11 mouse cellular contexts compared by ENCODE assay signal in genomic region chr5:14038813-14039496, GRCm38 (mm10). TPM values are rescaled to one million over a fixed set of nuclear protein-coding genes. Genes with fewer than 3 reads are reported as not detected.
DNase-seq lines count a peak whose midpoint lies in the region; ATAC-seq and TF ChIP-seq lines count a peak whose summit lies in the region.
"Had no signal": no experiment of that assay in that cellular context is flagged by ENCODE, and none has a peak within 500 bp of the region (broad histone marks: within the 10 kb centered on the region; RNA-seq: fewer than 3 reads in every experiment).

No protein-coding gene starts in this region.

- TF ChIP-seq POLR2A in cerebellum, adult 2 months (IDR thresholded peaks at IDR 0.05; ENCODE audit: borderline replicate concordance, insufficient read depth, low read length): no peak
- TF ChIP-seq POLR2A in brain, embryonic 14.5 days (IDR thresholded peaks at IDR 0.05; ENCODE audit: borderline replicate concordance, extremely low read depth, insufficient read depth, insufficient read length, poor library complexity, severe bottlenecking): no peak

- 0 out of 2 replicates have a peak overlapping the region, but pooled peaks have one; percentile 14 for H3K9ac ChIP-seq in midbrain, embryonic 15.5 days
- H3K9ac ChIP-seq: embryonic facial prominence, embryonic 15.5 days; stomach, embryonic 15.5 days had no signal

- H3K27me3 ChIP-seq in cerebellum, adult 2 months (ENCODE audit: control insufficient read depth, insufficient read depth, low read length): no peaks in the 10 kb centered on the region
- H3K27me3 ChIP-seq in hindbrain, embryonic 10.5 days (ENCODE audit: insufficient read depth, poor library complexity, severe bottlenecking): no peaks in the 10 kb centered on the region
- no peaks in the 10 kb centered on the region for H3K27me3 ChIP-seq in midbrain, embryonic 15.5 days (replicated peaks)
- H3K27me3 ChIP-seq: embryonic facial prominence, embryonic 15.5 days; stomach, embryonic 15.5 days had no signal

- 22% methylated on average over 9 of the region's 9 CpGs for WGBS in cerebellum, adult 2 months
- WGBS in hindbrain, embryonic 10.5 days: 11% methylated on average over 9 of the region's 9 CpGs
- WGBS in midbrain, embryonic 15.5 days: 10% methylated on average over 9 of the region's 9 CpGs

- H3K4me1 ChIP-seq in cerebellum, adult 2 months (ENCODE audit: control insufficient read depth, insufficient read depth, low read length): 0 out of 2 replicates have a peak, but pooled peaks cover 3% of the 10 kb centered on the region
- H3K4me1 ChIP-seq in hindbrain, embryonic 10.5 days (replicated peaks): peaks cover 11% of the 10 kb centered on the region
- H3K4me1 ChIP-seq in midbrain, embryonic 15.5 days: peaks cover 5% of the 10 kb centered on the region
- H3K4me1 ChIP-seq: stomach, embryonic 15.5 days had no signal

- peak overlapping the region; percentile 46 for H3K4me2 ChIP-seq in midbrain, embryonic 15.5 days
- H3K4me2 ChIP-seq: embryonic facial prominence, embryonic 15.5 days; stomach, embryonic 15.5 days had no signal

- TF ChIP-seq CTCF in cerebellum, adult 2 months (IDR thresholded peaks at IDR 0.05; ENCODE audit: borderline replicate concordance, insufficient read depth, low read depth, low read length): no peak
- no peak for TF ChIP-seq CTCF in brain, embryonic 14.5 days (IDR thresholded peaks at IDR 0.05; ENCODE audit: borderline replicate concordance, extremely low read depth, insufficient read depth, insufficient read length)

- H3K9me3 ChIP-seq in hindbrain, embryonic 10.5 days: no peaks in the 10 kb centered on the region
- no peaks in the 10 kb centered on the region for H3K9me3 ChIP-seq in midbrain, embryonic 15.5 days
- H3K9me3 ChIP-seq: embryonic facial prominence, embryonic 15.5 days; stomach, embryonic 15.5 days had no signal

- no peak overlapping the region for H3K4me3 ChIP-seq in cerebellum, adult 2 months (replicated peaks; ENCODE audit: insufficient read depth, low read depth, low read length)
- no peak overlapping the region for H3K4me3 ChIP-seq in hindbrain, embryonic 10.5 days
- H3K4me3 ChIP-seq in midbrain, embryonic 15.5 days: peak overlapping the region; percentile 18; the same call in 1 of the 2 replicates
- H3K4me3 ChIP-seq: embryonic facial prominence, embryonic 15.5 days; stomach, embryonic 15.5 days had no signal

- DNase-seq in cerebellum, postnatal 10 days: peak; percentile 62 to 72
- DNase-seq in cerebellum, adult 2 months: no peak
- peak; percentile 84 for DNase-seq in brain, embryonic 14.5 days (ENCODE audit: low read depth)
- DNase-seq in hindbrain, embryonic 10.5 days (ENCODE audit: low spot score): peak; percentile 45
- no peak for DNase-seq in heart, adult 11 months
- DNase-seq in adrenal gland, adult (ENCODE audit: inconsistent age in 2 of 2, low spot score in 1 of 2): no peak

- peak; percentile 88 for ATAC-seq in midbrain, embryonic 15.5 days (replicated peaks)
- ATAC-seq in monocyte, adult 5-6 weeks (replicated peaks; ENCODE audit: insufficient number of reproducible peaks, low FRiP score, low TSS enrichment, poor library complexity, severe bottlenecking): no peak

- no peaks in the 10 kb centered on the region for H3K36me3 ChIP-seq in hindbrain, embryonic 10.5 days
- no peaks in the 10 kb centered on the region for H3K36me3 ChIP-seq in midbrain, embryonic 15.5 days (replicated peaks)
- H3K36me3 ChIP-seq: embryonic facial prominence, embryonic 15.5 days; stomach, embryonic 15.5 days had no signal

- H3K27ac ChIP-seq in cerebellum, adult 2 months (ENCODE audit: insufficient read depth, low read length): no peak overlapping the region
- H3K27ac ChIP-seq in hindbrain, embryonic 10.5 days: no peak overlapping the region
- no peak overlapping the region for H3K27ac ChIP-seq in midbrain, embryonic 15.5 days
- H3K27ac ChIP-seq: embryonic facial prominence, embryonic 15.5 days; stomach, embryonic 15.5 days had no signal

RNA-seq across cellular contexts. Expression of gene Sema3e, which starts 13.9 kb away (rescaled TPM):
- polyA plus RNA-seq in cerebellum, adult 2 months (2012; rRNA removed): 4.5 and 5.1 TPM in 2 replicates
- 1.2 and 2.9 TPM in 2 replicates for polyA plus RNA-seq in brain, embryonic 14.5 days (2012; rRNA removed)
- polyA plus RNA-seq in hindbrain, embryonic 10.5 days (2016; fragmentation: Nextera tagmentation; extraction: Ambion mirVana): 2.0 and 2.1 TPM in 2 replicates
- polyA plus RNA-seq in midbrain, embryonic 15.5 days (2015; fragmentation: Nextera tagmentation; extraction: Ambion mirVana): 3.7 and 4.3 TPM in 2 replicates
- total RNA-seq in monocyte, adult 5-6 weeks (2017): 0.10 TPM in 2 of 3 replicates, not detected in the other
- total RNA-seq: granulocyte monocyte progenitor cell, adult 5-6 weeks had no signal

Comparison
In these comparisons a context has a peak if more than half of its experiments do, and no peak if none do; other contexts are left out.
1. DNase-seq: peak in cerebellum, postnatal 10 days (2 of 2), brain, embryonic 14.5 days (single experiment) and hindbrain, embryonic 10.5 days (single experiment); none in cerebellum, adult 2 months (0 of 2), heart, adult 11 months (single experiment) and adrenal gland, adult (0 of 2).